Mouse (Mus musculus): ENCODE measurements around the gene Mier2. TPM values are rescaled to one million over a fixed set of nuclear protein-coding genes. Genes with fewer than 3 reads are reported as not detected.

Mier2 gene
- polyA plus RNA-seq, 1 experiment from 2014 or later: 68.6 TPM

GRCm38 (mm10) chr10:79548971-79549723 lies 5.9 kb downstream of the Mier2 start:
- Histone ChIP-seq H3K36me3 (peaks cover 62% of the 10 kb centered on the region), H3K4me1 (peaks cover 22% of the 10 kb centered on the region), H3K9ac (replicated peaks) (no peak overlapping the region), H3K4me3 (replicated peaks) (no peak overlapping the region), H3K27ac (replicated peaks) (no peak overlapping the region), H3K9me3 (replicated peaks) (no peaks in the 10 kb centered on the region), H3K27me3 (replicated peaks) (no peaks in the 10 kb centered on the region), H3K4me2 (no peak overlapping the region)
- 96% methylated on average over 18 of the region's 18 CpGs for WGBS
- no peak for ATAC-seq (ENCODE audit: low FRiP score)

GRCm38 (mm10) chr10:79548546-79548945 lies 6.5 kb downstream of the Mier2 start:
- Histone ChIP-seq H3K4me3 (replicated peaks) (no peak overlapping the region), H3K9ac (replicated peaks) (no peak overlapping the region), H3K4me2 (no peak overlapping the region), H3K9me3 (replicated peaks) (no peaks in the 10 kb centered on the region), H3K27ac (replicated peaks) (no peak overlapping the region), H3K27me3 (replicated peaks) (no peaks in the 10 kb centered on the region), H3K4me1 (peaks cover 16% of the 10 kb centered on the region), H3K36me3 (peaks cover 68% of the 10 kb centered on the region)
- WGBS: 97% methylated on average over 5 of the region's 5 CpGs
- ATAC-seq (ENCODE audit: low FRiP score): no peak

- Histone ChIP-seq H3K9me3 (replicated peaks) (no peaks in the 10 kb centered on the region), H3K4me2 (no peak overlapping the region), H3K27ac (replicated peaks) (no peak overlapping the region), H3K4me3 (replicated peaks) (no peak overlapping the region), H3K9ac (replicated peaks) (no peak overlapping the region), H3K4me1 (peaks cover 3% of the 10 kb centered on the region; the same call in 1 of the 2 replicates), H3K27me3 (replicated peaks) (no peaks in the 10 kb centered on the region), H3K36me3 (peaks cover 82% of the 10 kb centered on the region)
- ATAC-seq (ENCODE audit: low FRiP score): no peak
- 84% methylated on average over 5 of the region's 5 CpGs for WGBS
These were observed 7.8 kb downstream of the Mier2 start for GRCm38 (mm10) chr10:79547148-79547675.

GRCm38 (mm10) chr10:79546483-79546882 lies 8.5 kb downstream of the Mier2 start:
- Histone ChIP-seq H3K36me3 (peaks cover 89% of the 10 kb centered on the region), H3K9ac (replicated peaks) (no peak overlapping the region), H3K27me3 (replicated peaks) (no peaks in the 10 kb centered on the region), H3K4me2 (no peak overlapping the region), H3K4me1 (no peaks in the 10 kb centered on the region; the same call in 1 of the 2 replicates), H3K4me3 (replicated peaks) (no peak overlapping the region), H3K9me3 (replicated peaks) (no peaks in the 10 kb centered on the region), H3K27ac (replicated peaks) (no peak overlapping the region)
- WGBS: 96% methylated on average over 11 of the region's 11 CpGs
- no peak for ATAC-seq (ENCODE audit: low FRiP score)

GRCm38 (mm10) chr10:79545891-79546290 lies 9.1 kb downstream of the Mier2 start:
- H3K36me3 ChIP-seq: peaks cover 95% of the 10 kb centered on the region
- ATAC-seq (ENCODE audit: low FRiP score): no peak
- no peaks in the 10 kb centered on the region for H3K4me1 ChIP-seq
- no peak overlapping the region for H3K27ac ChIP-seq (replicated peaks)
- H3K9me3 ChIP-seq (replicated peaks): no peaks in the 10 kb centered on the region
- no peaks in the 10 kb centered on the region for H3K27me3 ChIP-seq (replicated peaks)
- WGBS: 91% methylated on average over 12 of the region's 12 CpGs
- no peak overlapping the region for H3K9ac ChIP-seq (replicated peaks)
- H3K4me3 ChIP-seq (replicated peaks): no peak overlapping the region
- no peak overlapping the region for H3K4me2 ChIP-seq

- no peaks in the 10 kb centered on the region for H3K9me3 ChIP-seq (replicated peaks)
- H3K9ac ChIP-seq (replicated peaks): no peak overlapping the region
- H3K36me3 ChIP-seq: peaks cover 100% of the 10 kb centered on the region
- no peaks in the 10 kb centered on the region for H3K4me1 ChIP-seq
- 94% methylated on average over 5 of the region's 5 CpGs for WGBS
- no peak overlapping the region for H3K4me2 ChIP-seq
- H3K27me3 ChIP-seq (replicated peaks): no peaks in the 10 kb centered on the region
- H3K4me3 ChIP-seq (replicated peaks): no peak overlapping the region
- no peak for ATAC-seq (ENCODE audit: low FRiP score)
- H3K27ac ChIP-seq (replicated peaks): no peak overlapping the region
These were observed 10.4 kb downstream of the Mier2 start for GRCm38 (mm10) chr10:79544631-79545030.

- no peaks in the 10 kb centered on the region for H3K4me1 ChIP-seq
- H3K9ac ChIP-seq (replicated peaks): no peak overlapping the region
- WGBS: 90% methylated on average over 9 of the region's 9 CpGs
- no peak overlapping the region for H3K27ac ChIP-seq (replicated peaks)
- no peaks in the 10 kb centered on the region for H3K9me3 ChIP-seq (replicated peaks)
- no peak overlapping the region for H3K4me3 ChIP-seq (replicated peaks)
- no peak overlapping the region for H3K4me2 ChIP-seq
- H3K27me3 ChIP-seq (replicated peaks): no peaks in the 10 kb centered on the region
- ATAC-seq (ENCODE audit: low FRiP score): no peak
- peaks cover 99% of the 10 kb centered on the region for H3K36me3 ChIP-seq
These were observed 11.0 kb downstream of the Mier2 start for GRCm38 (mm10) chr10:79543884-79544597.

GRCm38 (mm10) chr10:79542171-79542570 lies 12.8 kb downstream of the Mier2 start:
- Histone ChIP-seq H3K36me3 (peaks cover 85% of the 10 kb centered on the region), H3K9ac (replicated peaks) (no peak overlapping the region), H3K27ac (replicated peaks) (no peak overlapping the region), H3K4me1 (no peaks in the 10 kb centered on the region), H3K4me2 (no peak overlapping the region), H3K9me3 (replicated peaks) (no peaks in the 10 kb centered on the region), H3K27me3 (replicated peaks) (no peaks in the 10 kb centered on the region), H3K4me3 (replicated peaks) (no peak overlapping the region)
- WGBS: 90% methylated on average over 11 of the region's 11 CpGs
- ATAC-seq (ENCODE audit: low FRiP score): no peak

- H3K9ac ChIP-seq (replicated peaks): no peak overlapping the region
- no peak overlapping the region for H3K4me2 ChIP-seq
- ATAC-seq (ENCODE audit: low FRiP score): no peak
- WGBS: 79% methylated on average over 15 of the region's 15 CpGs
- no peak overlapping the region for H3K27ac ChIP-seq (replicated peaks)
- H3K36me3 ChIP-seq: peaks cover 79% of the 10 kb centered on the region
- no peaks in the 10 kb centered on the region for H3K4me1 ChIP-seq
- no peak overlapping the region for H3K4me3 ChIP-seq (replicated peaks)
- no peaks in the 10 kb centered on the region for H3K9me3 ChIP-seq (replicated peaks)
- no peaks in the 10 kb centered on the region for H3K27me3 ChIP-seq (replicated peaks)
These were observed 13.5 kb downstream of the Mier2 start for GRCm38 (mm10) chr10:79541522-79541921.

GRCm38 (mm10) chr10:79540746-79541145 lies 14.3 kb downstream of the Mier2 start:
- no peaks in the 10 kb centered on the region for H3K27me3 ChIP-seq (replicated peaks)
- H3K4me2 ChIP-seq: no peak overlapping the region
- H3K9me3 ChIP-seq (replicated peaks): no peaks in the 10 kb centered on the region
- H3K4me3 ChIP-seq (replicated peaks): no peak overlapping the region
- no peak overlapping the region for H3K9ac ChIP-seq (replicated peaks)
- peaks cover 71% of the 10 kb centered on the region for H3K36me3 ChIP-seq
- 95% methylated on average over 11 of the region's 11 CpGs for WGBS
- no peak overlapping the region for H3K27ac ChIP-seq (replicated peaks)
- no peaks in the 10 kb centered on the region for H3K4me1 ChIP-seq
- no peak for ATAC-seq (ENCODE audit: low FRiP score)

GRCm38 (mm10) chr10:79539701-79540495 lies 15.1 kb downstream of the Mier2 start:
- no peak overlapping the region for H3K9ac ChIP-seq (replicated peaks)
- H3K9me3 ChIP-seq (replicated peaks): no peaks in the 10 kb centered on the region
- H3K27ac ChIP-seq (replicated peaks): no peak overlapping the region
- H3K36me3 ChIP-seq: peaks cover 62% of the 10 kb centered on the region
- H3K4me1 ChIP-seq: no peaks in the 10 kb centered on the region
- H3K27me3 ChIP-seq (replicated peaks): no peaks in the 10 kb centered on the region
- H3K4me2 ChIP-seq: no peak overlapping the region
- H3K4me3 ChIP-seq (replicated peaks): no peak overlapping the region
- ATAC-seq (ENCODE audit: low FRiP score): no peak
- WGBS: 95% methylated on average over 16 of the region's 16 CpGs
